Comparison of ENCODE assay signal across 10 mouse cellular contexts in the genomic region with DNA sequence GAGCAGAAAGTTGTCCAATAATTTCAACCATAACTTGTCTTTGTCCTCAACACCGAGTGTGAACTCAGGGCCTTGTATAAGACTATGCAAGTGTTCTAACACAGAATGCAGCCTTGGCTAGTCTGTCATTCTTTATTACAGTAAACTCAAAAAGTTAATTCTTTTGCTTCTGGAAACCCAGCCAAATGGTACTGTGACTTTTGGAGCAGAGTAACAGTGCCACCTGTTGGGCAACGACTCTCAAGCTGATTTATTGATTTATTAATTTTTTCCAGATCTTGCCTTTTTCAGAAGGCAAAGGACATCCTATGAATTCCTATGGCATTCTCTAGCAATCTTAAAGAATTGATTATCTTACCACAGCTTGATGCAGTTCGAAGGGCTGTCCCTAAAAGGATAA. TPM values are rescaled to one million over a fixed set of nuclear protein-coding genes. Genes with fewer than 3 reads are reported as not detected.
A peak's percentile ranks its signal among the peaks of the same experiment; 100 is the strongest.
DNase-seq lines count a peak whose midpoint lies in the region; ATAC-seq and TF ChIP-seq lines count a peak whose summit lies in the region.
"Had no signal": no experiment of that assay in that cellular context is flagged by ENCODE, and none has a peak within 500 bp of the region (broad histone marks: within the 10 kb centered on the region; RNA-seq: fewer than 3 reads in every experiment).

No protein-coding gene starts in this region.

- peak in 1 of 2 experiments; percentile 50 for DNase-seq in layer of hippocampus, adult 2 months (ENCODE audit: low spot score in 2 of 2)
- no peak for DNase-seq in layer of hippocampus, adult 9-10 months (ENCODE audit: low spot score)
- no peak for DNase-seq in ES-E14 (ENCODE audit: low read depth, low spot score)
- DNase-seq in adrenal gland, postnatal 14 days: peak; percentile 49
- DNase-seq in naive thymus-derived CD4-positive, alpha-beta T cell, adult 2 months (ENCODE audit: low read depth): peak; percentile 7
- DNase-seq in cerebellum, adult 11-12 months: no peak

- in situ Hi-C loops in ES-E14 (cut with MboI; ENCODE audit: low sequenced_read_pairs in 2 of 2, unreplicated experiment in 2 of 2): loop anchor here in 1 of 2 experiments (25.0 kb wide), 1 partner anchor 411 kb away; no protein-coding TSS in a partner anchor

- no peak overlapping the region for H3K27ac ChIP-seq in layer of hippocampus, adult 2 months
- no peak overlapping the region for H3K27ac ChIP-seq in ES-E14 (ENCODE audit: insufficient read depth, low read depth, low read length, poor library complexity, severe bottlenecking)
- H3K27ac ChIP-seq in kidney, embryonic 15.5 days: 0 out of 2 replicates have a peak overlapping the region, but pooled peaks have one; percentile 27
- H3K27ac ChIP-seq: embryonic facial prominence, embryonic 12.5 days; limb, embryonic 15.5 days had no signal

- H3K36me3 ChIP-seq in ES-E14 (ENCODE audit: control insufficient read depth, insufficient read depth, low read length, poor library complexity, severe bottlenecking): no peaks in the 10 kb centered on the region
- no peaks in the 10 kb centered on the region for H3K36me3 ChIP-seq in kidney, embryonic 15.5 days
- H3K36me3 ChIP-seq: embryonic facial prominence, embryonic 12.5 days; limb, embryonic 15.5 days had no signal

- H3K4me1 ChIP-seq in ES-E14 (ENCODE audit: control insufficient read depth in 2 of 2, insufficient read depth in 2 of 2, low read length in 2 of 2, poor library complexity in 1 of 2): no peaks in the 10 kb centered on the region
- H3K4me1 ChIP-seq in kidney, embryonic 15.5 days: peaks cover 33% of the 10 kb centered on the region

- H3K27me3 ChIP-seq in kidney, embryonic 15.5 days: no peaks in the 10 kb centered on the region
- H3K27me3 ChIP-seq: embryonic facial prominence, embryonic 12.5 days; limb, embryonic 15.5 days had no signal

- whole genome bisulfite sequencing in kidney, embryonic 15.5 days: 45% methylated on average over 3 of the region's 3 CpGs

- no peaks in the 10 kb centered on the region for H3K9me3 ChIP-seq in ES-E14 (ENCODE audit: control insufficient read depth, insufficient read depth, low read depth, low read length)
- H3K9me3 ChIP-seq in kidney, embryonic 15.5 days (replicated peaks): no peaks in the 10 kb centered on the region
- H3K9me3 ChIP-seq: embryonic facial prominence, embryonic 12.5 days; limb, embryonic 15.5 days had no signal

- ATAC-seq in kidney, embryonic 15.5 days (replicated peaks; ENCODE audit: low FRiP score): no peak

- H3K4me2 ChIP-seq in kidney, embryonic 15.5 days: no peak overlapping the region
- H3K4me2 ChIP-seq: embryonic facial prominence, embryonic 12.5 days; limb, embryonic 15.5 days had no signal

- no peak overlapping the region for H3K4me3 ChIP-seq in layer of hippocampus, adult 2 months
- no peak overlapping the region for H3K4me3 ChIP-seq in ES-E14 (ENCODE audit: insufficient read depth in 1 of 2, low read depth in 1 of 2, low read length in 2 of 2, poor library complexity in 1 of 2, severe bottlenecking in 1 of 2)
- H3K4me3 ChIP-seq in kidney, embryonic 15.5 days (replicated peaks): no peak overlapping the region
- H3K4me3 ChIP-seq: embryonic facial prominence, embryonic 12.5 days; limb, embryonic 15.5 days had no signal

- no peak overlapping the region for H3K9ac ChIP-seq in ES-E14 (ENCODE audit: insufficient read depth, low read depth, low read length, poor library complexity, severe bottlenecking)
- no peak overlapping the region for H3K9ac ChIP-seq in kidney, embryonic 15.5 days
- H3K9ac ChIP-seq: embryonic facial prominence, embryonic 12.5 days; limb, embryonic 15.5 days had no signal

- TF ChIP-seq CTCF in layer of hippocampus, adult 2 months (conservative IDR thresholded peaks at IDR 0.05): peak; percentile 85

TF ChIP-seq in ES-E14, 5 proteins besides CTCF, POLR2A, EP300 and RAD21:
- TF ChIP-seq ZC3H11A (IDR thresholded peaks at IDR 0.05; ENCODE audit: borderline replicate concordance, low read depth, low read length) (peak; percentile 50; the same call in 1 of the 2 replicates), CHD2 (IDR thresholded peaks at IDR 0.05; ENCODE audit: low read depth, low read length) (no peak)

RNA-seq across cellular contexts. Expression of gene C1qtnf3, which starts 51.1 kb away (rescaled TPM):
- total RNA-seq in layer of hippocampus, adult 2 months (2021): not detected
- 0.45 TPM in 1 of 2 replicates, not detected in the other for total RNA-seq in ES-E14 (2012; rRNA removed)
- total RNA-seq in adrenal gland, postnatal 14 days (2021): 1.5 and 2.1 TPM in 2 replicates
- 14.7 and 15.8 TPM in 2 replicates for polyA plus RNA-seq in kidney, embryonic 15.5 days (2015; fragmentation: Nextera tagmentation; extraction: Ambion mirVana)
- polyA plus RNA-seq: spleen, adult 2 months had no signal

Comparison
In these comparisons a context has a peak if more than half of its experiments do, and no peak if none do; other contexts are left out.
1. DNase-seq: peak in adrenal gland, postnatal 14 days (single experiment) and naive thymus-derived CD4-positive, alpha-beta T cell, adult 2 months (single experiment); none in layer of hippocampus, adult 9-10 months (single experiment), ES-E14 (single experiment) and cerebellum, adult 11-12 months (single experiment).